Mouse (Mus musculus): ENCODE data around the gene Mavs. TPM values are rescaled to one million over a fixed set of nuclear protein-coding genes. Genes with fewer than 3 reads are reported as not detected.

The Mavs gene
- polyA plus RNA-seq, 1 experiment from 2014 or later: 18.4 TPM

DNA sequence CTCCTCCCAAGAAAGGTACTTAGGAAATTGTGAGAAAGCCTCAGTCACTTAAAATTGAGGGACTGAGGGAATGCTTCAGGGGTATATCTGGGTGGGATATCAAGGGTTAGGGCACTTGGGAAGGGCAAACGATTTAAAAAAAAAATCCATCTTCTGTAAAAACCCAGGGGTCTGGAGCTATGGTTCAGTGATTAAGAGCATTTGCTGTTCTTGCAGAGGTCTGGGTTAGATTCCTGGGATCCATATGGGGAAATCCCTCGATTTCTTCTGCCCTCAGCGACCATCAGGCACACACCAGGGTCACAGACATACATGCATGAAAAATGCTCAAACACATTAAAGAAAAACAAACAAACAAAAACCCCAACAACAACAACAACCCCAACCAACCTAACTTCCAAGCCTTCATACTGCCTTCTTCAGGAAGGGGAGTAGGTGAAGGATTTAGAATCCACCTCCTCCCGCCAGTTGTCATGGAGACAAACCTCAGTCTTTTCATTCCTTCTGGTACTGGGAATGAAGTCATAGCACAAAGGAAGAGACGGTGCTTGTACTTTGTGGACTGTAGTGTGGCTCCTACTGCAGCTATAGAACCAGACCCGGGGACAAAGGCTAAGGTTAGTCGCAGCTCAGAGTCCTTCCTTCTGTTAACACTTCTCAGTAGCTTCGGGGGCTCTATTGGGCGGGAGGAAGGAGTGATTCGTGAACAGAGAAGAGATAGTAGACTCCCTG is 27.8 kb downstream of the Mavs start:
- ATAC-seq (ENCODE audit: low read depth) (peak; percentile 76), DNase-seq (ENCODE audit: low spot score) (peak; percentile 80)
- 2% methylated on average over 10 of the region's 10 CpGs for WGBS

GRCm38 (mm10) chr2:131262213-131262672 is 28.4 kb downstream of the Mavs start, which contains the start of gene Pank2:
TSS of gene Pank2 (plus strand) at chr2:131262495.
- Histone ChIP-seq H3K36me3 (ENCODE audit: control insufficient read depth, insufficient read depth, low read length) (no peaks in the 10 kb centered on the region), H3K27me3 (replicated peaks; ENCODE audit: control insufficient read depth, insufficient read depth, low read length) (no peaks in the 10 kb centered on the region), H3K9me3 (ENCODE audit: control insufficient read depth, low read length) (no peaks in the 10 kb centered on the region), H3K9ac (ENCODE audit: low read depth, low read length) (peak within 1 kb of the TSS; percentile 97), H3K27ac (replicated peaks; ENCODE audit: low read depth, low read length) (peak within 1 kb of the TSS; percentile 100), H3K4me3 (ENCODE audit: low read depth, low read length) (peak within 1 kb of the TSS; percentile 89), H3K4me2 (ENCODE audit: low read depth, low read length) (peak within 1 kb of the TSS; percentile 76), H3K4me1 (ENCODE audit: control insufficient read depth, insufficient read depth, low read length) (peaks cover 22% of the 10 kb centered on the region)
- ATAC-seq (ENCODE audit: low read depth) (peak; percentile 100), DNase-seq (ENCODE audit: low spot score) (peak; percentile 100)
- WGBS: 2% methylated on average over 28 of the region's 49 CpGs

More for the DNA sequence above, 27.8 kb downstream of the Mavs start:
- H3K9me3 ChIP-seq (ENCODE audit: control insufficient read depth, low read length): no peaks in the 10 kb centered on the region
- peak overlapping the region; percentile 97 for H3K9ac ChIP-seq (ENCODE audit: low read depth, low read length)
- peak overlapping the region; percentile 89 for H3K4me3 ChIP-seq (ENCODE audit: low read depth, low read length)
- H3K27ac ChIP-seq (replicated peaks; ENCODE audit: low read depth, low read length): peak overlapping the region; percentile 100
- no peaks in the 10 kb centered on the region for H3K27me3 ChIP-seq (replicated peaks; ENCODE audit: control insufficient read depth, insufficient read depth, low read length)
- no peaks in the 10 kb centered on the region for H3K36me3 ChIP-seq (ENCODE audit: control insufficient read depth, insufficient read depth, low read length)
- H3K4me2 ChIP-seq (ENCODE audit: low read depth, low read length): peak overlapping the region; percentile 49
- peaks cover 22% of the 10 kb centered on the region for H3K4me1 ChIP-seq (ENCODE audit: control insufficient read depth, insufficient read depth, low read length)

DNA sequence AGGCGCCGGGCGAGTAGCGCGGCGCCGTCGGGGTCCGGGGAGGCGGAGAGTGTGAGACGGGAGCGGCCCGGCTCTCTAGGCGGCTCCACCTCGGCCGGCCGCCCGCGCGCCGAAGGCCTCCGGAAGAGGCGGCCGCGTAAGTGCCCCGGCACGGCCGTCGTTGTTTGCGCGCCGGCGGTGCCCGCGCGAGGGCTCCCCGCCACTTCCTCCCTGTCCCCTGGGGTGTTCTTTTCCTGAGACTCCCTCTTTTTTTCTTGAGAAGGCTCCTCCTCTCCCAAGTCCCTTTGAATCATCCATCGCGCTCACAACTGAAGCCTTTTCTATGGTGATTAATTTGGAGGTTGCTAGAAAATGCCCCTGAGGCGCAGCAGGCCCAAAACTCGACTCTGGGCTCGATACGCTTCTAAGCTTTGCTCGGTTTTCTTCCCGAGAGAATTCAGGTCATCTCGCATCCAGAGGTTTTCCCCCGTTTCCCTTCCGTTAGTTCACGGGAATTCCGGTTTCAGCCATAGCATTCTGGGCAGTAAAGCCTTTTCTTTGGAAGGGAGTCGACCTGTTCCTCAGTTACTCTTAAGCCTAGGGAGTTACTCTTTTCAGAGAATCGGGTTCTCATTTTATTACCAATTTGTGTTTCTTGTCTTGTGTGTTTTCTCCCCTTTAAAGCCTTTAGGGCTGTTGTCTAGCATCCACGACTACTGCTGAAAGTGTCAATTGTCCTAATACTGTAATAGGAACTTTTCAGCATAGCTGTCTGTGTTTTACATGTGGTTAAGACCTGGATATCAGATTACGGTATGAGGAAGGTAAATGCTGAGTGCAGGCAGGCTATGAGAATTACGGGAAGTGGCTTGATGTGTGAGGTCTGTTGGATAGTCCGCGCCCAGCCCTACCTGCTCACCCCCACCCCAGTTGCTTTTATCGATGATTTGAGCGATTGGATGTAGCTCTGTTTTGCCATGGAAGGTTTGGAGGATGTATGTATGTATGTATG is 29.1 kb downstream of the Mavs start:
- H3K36me3 ChIP-seq (ENCODE audit: control insufficient read depth, insufficient read depth, low read length): no peaks in the 10 kb centered on the region
- H3K27ac ChIP-seq (replicated peaks; ENCODE audit: low read depth, low read length): peak overlapping the region; percentile 100
- no peaks in the 10 kb centered on the region for H3K27me3 ChIP-seq (replicated peaks; ENCODE audit: control insufficient read depth, insufficient read depth, low read length)
- peak; percentile 81 for DNase-seq (ENCODE audit: low spot score)
- ATAC-seq (ENCODE audit: low read depth): peak; percentile 81
- H3K4me3 ChIP-seq (ENCODE audit: low read depth, low read length): peak overlapping the region; percentile 89
- H3K4me1 ChIP-seq (ENCODE audit: control insufficient read depth, insufficient read depth, low read length): peaks cover 22% of the 10 kb centered on the region
- no peaks in the 10 kb centered on the region for H3K9me3 ChIP-seq (ENCODE audit: control insufficient read depth, low read length)
- peak overlapping the region; percentile 97 for H3K9ac ChIP-seq (ENCODE audit: low read depth, low read length)
- H3K4me2 ChIP-seq (ENCODE audit: low read depth, low read length): peak overlapping the region; percentile 76
- under 1% methylated on average over 37 of the region's 59 CpGs for WGBS

DNA sequence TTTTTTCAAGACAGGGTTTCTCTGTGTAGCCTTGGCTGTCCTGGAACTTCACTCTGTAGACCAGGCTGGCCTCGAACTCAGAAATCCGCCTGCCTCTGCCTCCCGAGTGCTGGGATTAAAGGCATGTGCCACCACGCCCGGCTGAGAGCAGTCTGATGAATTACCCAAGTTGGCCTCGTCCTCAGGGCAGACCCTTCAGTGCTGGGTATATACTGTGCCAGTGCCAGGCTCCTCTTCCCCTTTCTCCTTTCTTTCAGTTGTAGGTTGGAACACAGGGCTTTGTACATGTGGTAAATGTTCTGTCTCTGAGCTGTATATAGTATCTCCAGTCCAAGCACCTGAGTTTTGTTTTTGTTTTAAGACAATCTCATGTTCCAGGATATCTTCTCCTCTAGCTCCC is 30.2 kb downstream of the Mavs start:
- no peaks in the 10 kb centered on the region for H3K27me3 ChIP-seq (replicated peaks; ENCODE audit: control insufficient read depth, insufficient read depth, low read length)
- peaks cover 22% of the 10 kb centered on the region for H3K4me1 ChIP-seq (ENCODE audit: control insufficient read depth, insufficient read depth, low read length)
- peak overlapping the region; percentile 89 for H3K4me3 ChIP-seq (ENCODE audit: low read depth, low read length)
- DNase-seq (ENCODE audit: low spot score): no peak
- no peak overlapping the region for H3K27ac ChIP-seq (replicated peaks; ENCODE audit: low read depth, low read length)
- peak overlapping the region; percentile 97; the same call in 1 of the 2 replicates for H3K9ac ChIP-seq (ENCODE audit: low read depth, low read length)
- WGBS: 72% methylated on average over 6 of the region's 6 CpGs
- no peak for ATAC-seq (ENCODE audit: low read depth)
- no peaks in the 10 kb centered on the region for H3K36me3 ChIP-seq (ENCODE audit: control insufficient read depth, insufficient read depth, low read length)
- H3K4me2 ChIP-seq (ENCODE audit: low read depth, low read length): peak overlapping the region; percentile 76
- H3K9me3 ChIP-seq (ENCODE audit: control insufficient read depth, low read length): no peaks in the 10 kb centered on the region

DNA sequence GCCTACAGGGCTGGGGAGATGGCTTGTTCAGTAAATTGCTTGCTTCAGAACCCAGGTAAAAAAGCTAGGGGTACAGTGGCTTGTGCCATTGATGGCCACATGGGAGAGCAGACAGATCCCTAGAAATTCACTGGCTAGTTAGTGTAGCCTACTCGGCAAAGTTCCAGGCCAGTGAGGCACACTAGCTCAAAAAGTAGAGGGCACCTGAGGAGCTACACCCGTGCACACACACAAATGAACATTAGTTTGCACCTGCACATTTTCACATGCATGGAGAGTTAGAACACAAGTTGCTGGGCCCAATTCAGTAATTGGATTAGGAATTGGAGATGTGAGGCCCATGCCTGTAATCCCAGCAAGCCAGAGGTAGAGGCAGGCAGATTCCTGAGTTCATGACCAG is 31.2 kb downstream of the Mavs start:
- Histone ChIP-seq H3K36me3 (ENCODE audit: control insufficient read depth, insufficient read depth, low read length) (no peaks in the 10 kb centered on the region; the same call in 1 of the 2 replicates), H3K4me3 (ENCODE audit: low read depth, low read length) (no peak overlapping the region), H3K9me3 (ENCODE audit: control insufficient read depth, low read length) (no peaks in the 10 kb centered on the region), H3K27ac (replicated peaks; ENCODE audit: low read depth, low read length) (no peak overlapping the region), H3K9ac (ENCODE audit: low read depth, low read length) (no peak overlapping the region), H3K27me3 (replicated peaks; ENCODE audit: control insufficient read depth, insufficient read depth, low read length) (no peaks in the 10 kb centered on the region), H3K4me1 (ENCODE audit: control insufficient read depth, insufficient read depth, low read length) (peaks cover 22% of the 10 kb centered on the region), H3K4me2 (ENCODE audit: low read depth, low read length) (peak overlapping the region; percentile 76; the same call in 1 of the 2 replicates)
- no peak for ATAC-seq (ENCODE audit: low read depth)
- DNase-seq (ENCODE audit: low spot score): no peak
- 83% methylated on average over 2 of the region's 2 CpGs for WGBS

GRCm38 (mm10) chr2:131275493-131275892 is 41.6 kb downstream of the Mavs start:
- H3K4me2 ChIP-seq (ENCODE audit: low read depth, low read length): no peak overlapping the region
- H3K36me3 ChIP-seq (ENCODE audit: control insufficient read depth, insufficient read depth, low read length): peaks cover 76% of the 10 kb centered on the region
- H3K4me1 ChIP-seq (ENCODE audit: control insufficient read depth, insufficient read depth, low read length): 0 out of 2 replicates have a peak, but pooled peaks cover 4% of the 10 kb centered on the region
- DNase-seq (ENCODE audit: low spot score): no peak
- no peak for ATAC-seq (ENCODE audit: low read depth)
- H3K27me3 ChIP-seq (replicated peaks; ENCODE audit: control insufficient read depth, insufficient read depth, low read length): no peaks in the 10 kb centered on the region
- H3K9me3 ChIP-seq (ENCODE audit: control insufficient read depth, low read length): no peaks in the 10 kb centered on the region
- no peak overlapping the region for H3K27ac ChIP-seq (replicated peaks; ENCODE audit: low read depth, low read length)
- no peak overlapping the region for H3K9ac ChIP-seq (ENCODE audit: low read depth, low read length)
- 95% methylated on average over 3 of the region's 3 CpGs for WGBS
- no peak overlapping the region for H3K4me3 ChIP-seq (ENCODE audit: low read depth, low read length)

- ATAC-seq (ENCODE audit: low read depth) (no peak), DNase-seq (ENCODE audit: low spot score) (no peak)
- peaks cover 78% of the 10 kb centered on the region for H3K36me3 ChIP-seq (ENCODE audit: control insufficient read depth, insufficient read depth, low read length)
- 0 out of 2 replicates have a peak, but pooled peaks cover 4% of the 10 kb centered on the region for H3K4me1 ChIP-seq (ENCODE audit: control insufficient read depth, insufficient read depth, low read length)
- 94% methylated on average over 5 of the region's 5 CpGs for WGBS
- no peak overlapping the region for H3K27ac ChIP-seq (replicated peaks; ENCODE audit: low read depth, low read length)
- H3K9ac ChIP-seq (ENCODE audit: low read depth, low read length): no peak overlapping the region
- H3K4me2 ChIP-seq (ENCODE audit: low read depth, low read length): no peak overlapping the region
- H3K27me3 ChIP-seq (replicated peaks; ENCODE audit: control insufficient read depth, insufficient read depth, low read length): no peaks in the 10 kb centered on the region
- H3K9me3 ChIP-seq (ENCODE audit: control insufficient read depth, low read length): no peaks in the 10 kb centered on the region
- H3K4me3 ChIP-seq (ENCODE audit: low read depth, low read length): no peak overlapping the region
These were observed 42.9 kb downstream of the Mavs start for GRCm38 (mm10) chr2:131276722-131277121.

DNA sequence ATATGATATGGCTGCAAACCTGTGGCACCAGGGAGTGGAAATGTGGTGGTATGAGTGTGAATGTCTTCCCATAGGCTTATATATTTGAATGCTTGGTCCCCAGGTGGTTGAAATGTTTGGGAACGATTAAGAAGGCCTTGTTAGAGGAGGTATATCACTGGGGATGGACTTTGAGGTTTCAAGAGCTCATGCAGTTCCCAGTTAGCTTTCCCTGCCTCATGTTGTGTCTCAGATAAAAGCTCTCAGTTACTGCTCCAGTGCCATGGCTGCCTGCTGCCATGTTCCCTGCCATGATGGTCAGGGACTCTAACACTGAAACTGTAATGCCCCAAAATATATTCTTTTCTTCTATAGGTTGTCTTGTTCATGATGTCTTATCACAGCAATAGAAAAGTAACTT is 47.7 kb downstream of the Mavs start:
- no peak overlapping the region for H3K4me2 ChIP-seq (ENCODE audit: low read depth, low read length)
- 75% methylated on average over 1 of the region's 1 CpGs for WGBS
- no peak overlapping the region for H3K4me3 ChIP-seq (ENCODE audit: low read depth, low read length)
- no peak overlapping the region for H3K27ac ChIP-seq (replicated peaks; ENCODE audit: low read depth, low read length)
- peaks cover 76% of the 10 kb centered on the region for H3K36me3 ChIP-seq (ENCODE audit: control insufficient read depth, insufficient read depth, low read length)
- no peak for DNase-seq (ENCODE audit: low spot score)
- no peak for ATAC-seq (ENCODE audit: low read depth)
- no peaks in the 10 kb centered on the region for H3K9me3 ChIP-seq (ENCODE audit: control insufficient read depth, low read length)
- no peaks in the 10 kb centered on the region for H3K27me3 ChIP-seq (replicated peaks; ENCODE audit: control insufficient read depth, insufficient read depth, low read length)
- H3K4me1 ChIP-seq (ENCODE audit: control insufficient read depth, insufficient read depth, low read length): no peaks in the 10 kb centered on the region
- no peak overlapping the region for H3K9ac ChIP-seq (ENCODE audit: low read depth, low read length)

All from embryonic facial prominence, embryonic 14.5 days (tissue).